Mouse (Mus musculus) ovary, postnatal 36 days (tissue): ENCODE data around the gene Ncoa5.
A peak's percentile ranks its signal among the peaks of the same experiment; 100 is the strongest.

Experiments used
- DNase-seq: peaks from one replicate; pipeline ENCODE4 v3.0.0; 2022; ENCODE audit warnings: low spot score, mixed read lengths

The Ncoa5 gene

DNA sequence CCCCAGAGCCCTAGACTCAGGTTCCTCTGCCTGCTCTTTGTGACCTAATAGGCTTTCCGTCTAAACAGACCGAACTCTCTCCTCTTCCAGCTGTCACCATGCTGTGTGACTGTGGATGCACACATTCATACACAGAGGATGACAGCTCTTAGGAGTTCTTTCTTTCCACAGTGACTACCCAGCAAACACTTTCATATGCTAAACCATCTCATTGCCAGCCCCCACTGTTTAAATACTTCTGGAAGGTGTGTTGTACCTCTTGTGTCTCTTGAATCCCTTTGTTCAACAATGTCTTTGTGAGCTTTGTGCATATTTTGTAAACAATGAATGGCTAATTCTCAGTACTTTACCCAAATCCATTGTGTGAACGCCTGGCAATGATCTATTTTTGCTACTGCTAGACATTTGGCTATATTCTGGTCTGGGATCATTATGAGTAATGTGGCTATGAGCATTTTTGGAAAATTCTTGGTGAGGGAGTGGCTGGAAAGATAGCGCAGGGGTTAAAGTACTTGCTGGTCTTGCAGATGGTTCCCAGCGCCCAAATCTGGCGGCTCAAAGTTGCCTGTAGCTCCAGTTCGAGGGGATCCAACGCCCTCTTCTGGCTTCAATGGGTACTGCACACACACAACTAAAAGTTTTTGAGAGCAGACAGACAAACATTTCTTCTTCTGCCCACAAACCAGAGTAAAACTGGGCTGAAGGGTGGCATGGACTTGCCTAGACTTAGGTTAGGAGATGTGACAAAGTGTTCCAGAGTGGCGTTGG, 76.9 kb downstream of the Ncoa5 start:
- no peak for DNase-seq

DNA sequence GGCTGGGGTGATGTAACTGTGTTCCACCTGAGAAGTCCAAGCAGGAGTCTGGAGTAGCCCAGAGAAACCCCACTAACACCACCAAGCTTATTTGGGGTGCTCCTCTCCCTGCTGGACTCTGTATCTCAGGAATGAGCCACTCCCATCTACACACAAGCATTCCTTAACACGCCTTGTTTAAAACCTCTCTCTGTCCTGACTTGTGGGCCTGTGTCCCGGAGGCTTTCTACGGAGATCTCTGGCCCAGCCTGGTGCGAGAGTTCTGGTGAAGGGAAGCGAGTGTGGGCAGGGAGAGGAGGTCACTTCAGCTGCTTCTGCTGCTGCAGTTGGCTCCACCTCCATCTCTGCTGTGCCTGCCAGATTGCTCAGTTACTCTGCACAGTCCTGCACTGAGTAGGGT, 78.5 kb downstream of the Ncoa5 start:
- no peak for DNase-seq

DNA sequence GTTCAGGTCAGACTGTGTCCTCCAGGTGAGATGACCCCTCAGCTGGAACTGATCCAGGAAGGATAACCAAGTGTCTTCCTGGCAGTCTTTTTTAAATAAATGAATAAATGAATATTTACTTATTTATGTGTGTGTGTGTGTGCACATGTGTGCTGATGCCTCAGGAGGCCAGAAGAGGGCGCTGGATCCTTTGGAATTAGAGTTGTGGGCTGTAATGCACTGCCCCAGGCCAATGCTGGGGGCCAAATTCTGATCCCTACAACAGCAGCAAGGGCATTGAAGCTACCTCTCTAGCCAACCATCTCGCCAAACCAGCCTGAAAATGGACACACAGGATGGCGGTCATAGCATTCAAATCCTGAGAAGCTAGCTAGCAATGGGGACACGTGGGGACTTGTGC, 78.9 kb downstream of the Ncoa5 start:
- no peak for DNase-seq

DNA sequence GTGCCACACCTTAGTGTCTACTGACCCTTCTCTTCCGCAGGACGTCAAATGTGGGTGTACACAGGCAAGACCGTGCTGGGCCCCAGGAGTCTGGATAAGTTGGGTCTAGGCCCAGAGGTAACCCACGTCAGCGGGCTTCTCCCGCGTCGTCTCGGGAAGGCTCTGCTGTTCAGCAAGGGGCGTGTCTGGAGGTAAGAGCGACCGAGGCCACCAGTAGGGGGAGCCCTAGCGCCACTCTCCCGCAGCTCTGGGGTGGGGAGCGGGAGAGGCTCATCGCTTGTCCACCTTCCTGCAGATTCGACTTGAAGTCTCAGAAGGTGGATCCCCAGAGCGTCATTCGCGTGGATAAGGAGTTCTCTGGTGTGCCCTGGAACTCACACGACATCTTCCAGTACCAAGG, 81.4 kb downstream of the Ncoa5 start:
- peak; percentile 79 for DNase-seq

DNA sequence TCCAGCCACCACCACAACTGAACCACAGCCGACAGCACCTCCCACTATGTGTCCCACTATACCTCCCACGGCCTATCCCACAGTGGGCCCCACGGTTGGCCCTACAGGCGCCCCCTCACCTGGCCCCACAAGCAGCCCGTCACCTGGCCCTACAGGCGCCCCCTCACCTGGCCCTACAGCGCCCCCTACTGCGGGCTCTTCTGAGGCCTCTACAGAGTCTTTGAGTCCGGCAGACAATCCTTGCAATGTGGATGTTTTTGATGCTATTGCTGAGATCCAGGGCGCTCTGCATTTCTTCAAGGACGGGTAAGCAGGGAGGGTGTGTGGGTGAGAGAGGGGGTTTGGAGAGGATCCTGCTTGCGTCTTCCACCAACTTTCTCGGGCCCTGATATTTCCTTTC, 82.2 kb downstream of the Ncoa5 start:
- DNase-seq, result no peak

DNA sequence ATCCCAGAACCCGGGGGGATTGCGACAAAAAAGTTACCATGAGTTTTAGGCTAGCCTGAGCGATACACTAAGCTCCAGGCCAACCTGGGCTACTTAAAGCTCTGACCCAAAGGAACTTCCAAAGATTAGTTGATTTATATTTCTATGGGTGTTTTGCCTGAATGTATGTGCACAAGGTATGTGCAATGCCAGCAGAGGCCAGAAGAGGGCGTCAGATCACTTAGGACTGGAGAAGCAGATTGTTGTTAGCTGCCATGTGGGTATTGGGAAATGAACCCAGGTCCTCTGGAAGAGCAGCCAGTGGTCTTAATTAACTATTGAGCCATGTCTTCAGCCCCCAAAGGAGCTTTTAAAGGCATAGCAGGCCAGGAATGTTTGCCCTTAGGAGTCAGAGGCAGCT, 82.9 kb downstream of the Ncoa5 start:
- DNase-seq, result no peak

DNA sequence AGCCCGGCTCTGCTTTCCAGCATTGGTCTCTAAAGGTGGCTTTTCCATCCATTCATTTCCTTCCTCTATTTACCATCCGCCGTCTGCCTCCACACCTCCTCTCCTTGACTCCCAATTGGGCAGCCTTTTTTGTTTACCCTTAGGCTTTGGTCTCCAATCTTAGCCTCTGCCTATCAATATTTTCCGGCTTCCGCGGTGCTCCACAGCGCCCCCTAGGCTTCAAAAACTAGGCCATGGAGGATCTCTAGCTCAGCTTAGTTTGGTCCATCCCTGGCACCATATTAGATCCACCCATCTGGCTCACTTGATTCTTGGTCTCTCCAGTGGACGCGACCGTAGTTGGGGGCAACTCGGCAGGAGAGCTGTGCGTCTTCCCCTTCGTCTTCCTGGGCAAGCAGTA, 84.2 kb downstream of the Ncoa5 start:
- no peak for DNase-seq
